Mouse (Mus musculus): ENCODE results near the gene Tnpo3. TPM values are rescaled to one million over a fixed set of nuclear protein-coding genes. Genes with fewer than 3 reads are reported as not detected.

The Tnpo3 gene
- total and polyA plus RNA-seq, 3 experiments = 64.9 to 148 (median 139) TPM

GRCm38 (mm10) chr6:29620840-29621543 lies 11.3 kb upstream of the Tnpo3 start (continued):
- TF ChIP-seq MXI1 (IDR thresholded peaks at IDR 0.05; ENCODE audit: low read depth, low read length) (peak; percentile 67; the same call in 1 of the 2 replicates), ZNF384 (IDR thresholded peaks at IDR 0.05; ENCODE audit: low read depth, low read length) (peak; percentile 87), TCF12 (IDR thresholded peaks at IDR 0.05; ENCODE audit: low read depth, low read length) (no peak; the same call in 1 of the 2 replicates), MAZ (IDR thresholded peaks at IDR 0.05; ENCODE audit: low read depth, low read length) (0 out of 2 replicates have a peak, but pooled peaks have one; percentile 29), ZMIZ1 (IDR thresholded peaks at IDR 0.05; ENCODE audit: low read depth, low read length) (no peak), MYC (IDR thresholded peaks at IDR 0.05; ENCODE audit: low read depth, low read length) (0 out of 2 replicates have a peak, but pooled peaks have one; percentile 36)

DNA sequence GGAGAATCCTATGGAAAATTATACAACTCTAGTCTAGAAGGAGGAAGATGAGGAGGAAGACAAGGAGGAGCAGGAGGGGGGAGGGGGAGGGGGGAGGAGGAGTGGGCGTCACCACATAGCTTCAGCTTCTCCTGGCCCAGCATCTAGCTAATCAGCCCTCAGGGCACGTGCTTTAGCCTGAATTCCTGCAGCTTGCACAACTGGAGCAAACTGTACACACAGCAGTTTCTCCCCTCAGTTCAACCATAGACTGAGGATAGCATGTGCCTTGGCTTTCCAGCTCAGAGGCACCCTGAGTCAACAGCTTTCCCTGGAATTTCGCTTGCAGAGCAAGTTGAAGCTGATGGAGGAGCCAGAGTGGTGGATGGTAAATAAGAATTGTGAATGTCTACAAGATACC lies 10.5 kb upstream of the Tnpo3 start:
- DNase-seq (ENCODE audit: low read depth, low spot score) = peak; percentile 25
- Histone ChIP-seq H3K27me3 (ENCODE audit: control insufficient read depth in 1 of 2, insufficient read depth in 2 of 2, low read length in 2 of 2) (peaks cover 3% of the 10 kb centered on the region in 2 experiments; a peak in 2 of 4 replicates), H3K4me3 (ENCODE audit: control insufficient read depth in 1 of 2, insufficient read depth in 1 of 2, low read depth in 2 of 2, low read length in 2 of 2) (peak overlapping the region; percentile 57 to 72), H3K27ac (ENCODE audit: control insufficient read depth, low read depth, low read length) (no peak overlapping the region), H3K36me3 (ENCODE audit: control insufficient read depth in 1 of 2, insufficient read depth in 2 of 2, low read length in 2 of 2) (peaks cover 0 to 22% of the 10 kb centered on the region in 2 experiments; a peak in 2 of 4 replicates), H3K9me3 (replicated peaks; ENCODE audit: insufficient read depth, low read length) (no peaks in the 10 kb centered on the region), H3K79me2 (ENCODE audit: control insufficient read depth, insufficient read depth, low read length, poor library complexity) (no peaks in the 10 kb centered on the region), H3K9ac (ENCODE audit: control insufficient read depth, low read depth, low read length, poor library complexity, severe bottlenecking) (peak overlapping the region; percentile 50), H3K4me1 (ENCODE audit: control insufficient read depth in 1 of 2, insufficient read depth in 2 of 2, low read length in 2 of 2) (peaks cover 17 to 24% of the 10 kb centered on the region in 2 experiments)
- TF ChIP-seq RCOR1 (IDR thresholded peaks at IDR 0.05; ENCODE audit: low read depth, low read length) (no peak), NRF1 (IDR thresholded peaks at IDR 0.05; ENCODE audit: insufficient read depth, low read depth, low read length, poor library complexity, severe bottlenecking) (no peak), UBTF (IDR thresholded peaks at IDR 0.05; ENCODE audit: borderline replicate concordance, insufficient read depth, low read depth, low read length) (no peak), NELFE (IDR thresholded peaks at IDR 0.05; ENCODE audit: low read depth, low read length) (no peak), KAT2A (conservative IDR thresholded peaks at IDR 0.05; ENCODE audit: low read depth, low read length) (no peak), USF2 (IDR thresholded peaks at IDR 0.05; ENCODE audit: borderline replicate concordance in 1 of 2, insufficient read depth in 1 of 2, low read depth in 1 of 2, low read length in 2 of 2) (no peak), USF1 (IDR thresholded peaks at IDR 0.05; ENCODE audit: low read depth, low read length) (peak; percentile 34; the same call in 1 of the 2 replicates), RAD21 (IDR thresholded peaks at IDR 0.05; ENCODE audit: low read depth, low read length) (no peak), E2F4 (IDR thresholded peaks at IDR 0.05; ENCODE audit: borderline replicate concordance, low read depth, low read length) (no peak), CHD1 (IDR thresholded peaks at IDR 0.05; ENCODE audit: low read depth, low read length) (no peak), GATA1 (IDR thresholded peaks at IDR 0.05; ENCODE audit: low read depth, low read length) (no peak), HCFC1 (IDR thresholded peaks at IDR 0.05; ENCODE audit: low read depth, low read length) (no peak), CHD2 (IDR thresholded peaks at IDR 0.05; ENCODE audit: low read length) (no peak), GABPA (IDR thresholded peaks at IDR 0.05; ENCODE audit: low read depth, low read length) (no peak), BHLHE40 (IDR thresholded peaks at IDR 0.05; ENCODE audit: borderline replicate concordance, low read depth, low read length) (peak; percentile 77; the same call in 1 of the 2 replicates), MXI1 (IDR thresholded peaks at IDR 0.05; ENCODE audit: low read depth, low read length) (no peak; the same call in 1 of the 2 replicates), MEF2A (IDR thresholded peaks at IDR 0.05; ENCODE audit: extremely low read depth, insufficient replicate concordance, low read depth, low read length, poor library complexity, severe bottlenecking) (no peak), MAX (IDR thresholded peaks at IDR 0.05; ENCODE audit: low read length) (peak; percentile 65), ZKSCAN1 (IDR thresholded peaks at IDR 0.05; ENCODE audit: low read depth, low read length) (no peak)

Measured in MEL (cell line).